ENCODE assay signal across 21 mouse cellular contexts in the genomic region with DNA sequence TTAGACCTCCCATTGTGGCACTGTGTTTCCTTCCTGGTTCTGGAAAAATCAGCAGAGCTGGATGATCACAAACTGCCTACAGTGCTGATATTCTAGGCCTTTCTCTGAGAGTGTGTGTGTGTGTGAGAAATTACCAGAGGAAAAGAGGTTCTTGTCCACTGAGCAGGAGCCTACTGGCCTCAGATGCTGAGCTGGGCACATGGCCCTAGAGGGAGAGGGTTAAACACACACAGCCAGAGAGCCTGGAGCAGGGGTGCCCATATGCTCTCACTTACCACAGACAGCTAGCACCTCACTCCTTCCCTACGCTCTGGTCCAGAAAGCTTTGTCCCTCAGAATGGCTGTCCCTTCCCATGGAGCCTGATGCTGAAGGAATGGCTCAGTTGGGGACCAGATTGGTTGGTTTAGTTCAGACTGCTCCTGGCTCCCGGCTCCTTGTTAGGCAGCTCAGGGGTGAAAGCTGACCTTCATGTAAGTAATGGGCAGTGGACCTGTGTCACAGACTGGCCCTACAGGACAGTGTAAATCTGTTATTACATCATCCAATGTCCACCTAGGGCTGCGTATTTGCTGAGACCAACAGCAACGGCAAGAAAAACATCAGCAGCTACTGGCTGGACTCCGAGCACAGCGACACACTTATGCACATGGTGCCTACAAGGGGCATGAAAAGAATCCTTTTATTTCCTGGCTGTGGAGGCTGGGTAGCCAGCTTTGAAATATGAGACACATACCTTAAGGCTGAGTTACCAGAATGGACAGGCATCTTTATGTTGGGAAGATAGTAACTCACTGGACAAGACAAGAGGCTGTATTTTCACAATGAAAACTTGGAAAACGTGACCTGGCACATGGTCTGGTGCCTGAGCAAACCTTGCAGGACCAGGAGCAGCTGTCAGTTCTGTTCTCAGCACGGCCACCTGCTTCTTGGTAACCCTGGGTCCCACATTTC. TPM values are rescaled to one million over a fixed set of nuclear protein-coding genes. Genes with fewer than 3 reads are reported as not detected.
DNase-seq lines count a peak whose midpoint lies in the region; ATAC-seq and TF ChIP-seq lines count a peak whose summit lies in the region.
"Had no signal": no experiment of that assay in that cellular context is flagged by ENCODE, and none has a peak within 500 bp of the region (broad histone marks: within the 10 kb centered on the region; RNA-seq: fewer than 3 reads in every experiment).

No protein-coding gene starts in this region.

- H3K4me3 ChIP-seq in forebrain, embryonic 14.5 days (ENCODE audit: low read depth, low read length): no peak overlapping the region
- no peak overlapping the region for H3K4me3 ChIP-seq in forebrain, embryonic 15.5 days
- H3K4me3 ChIP-seq in kidney, postnatal 0 days (replicated peaks; ENCODE audit: low read depth, low read length): no peak overlapping the region
- no peak overlapping the region for H3K4me3 ChIP-seq in hindbrain, postnatal 0 days (ENCODE audit: low read length)
- H3K4me3 ChIP-seq: embryonic facial prominence, embryonic 15.5 days; heart, adult 2 months; liver, embryonic 13.5 days had no signal

- no peaks in the 10 kb centered on the region for H3K27me3 ChIP-seq in forebrain, embryonic 14.5 days (replicated peaks; ENCODE audit: control insufficient read depth, insufficient read depth, low read length)
- no peaks in the 10 kb centered on the region for H3K27me3 ChIP-seq in forebrain, embryonic 15.5 days
- no peaks in the 10 kb centered on the region for H3K27me3 ChIP-seq in kidney, postnatal 0 days (ENCODE audit: insufficient read depth, low read length)
- no peaks in the 10 kb centered on the region for H3K27me3 ChIP-seq in Patski
- no peaks in the 10 kb centered on the region for H3K27me3 ChIP-seq in hindbrain, postnatal 0 days (ENCODE audit: insufficient read depth, low read length)
- H3K27me3 ChIP-seq: liver, embryonic 13.5 days had no signal

- 0 out of 2 replicates have a peak, but pooled peaks have one; percentile 20 for ATAC-seq in forebrain, embryonic 14.5 days
- ATAC-seq in forebrain, embryonic 15.5 days (replicated peaks): no peak
- ATAC-seq in kidney, postnatal 0 days (replicated peaks; ENCODE audit: low FRiP score, low read depth): no peak
- ATAC-seq in Patski: peak; percentile 68
- no peak for ATAC-seq in hindbrain, postnatal 0 days

- H3K4me2 ChIP-seq in forebrain, embryonic 14.5 days (ENCODE audit: low read length): no peak overlapping the region
- H3K4me2 ChIP-seq in forebrain, embryonic 15.5 days (replicated peaks): no peak overlapping the region
- no peak overlapping the region for H3K4me2 ChIP-seq in kidney, postnatal 0 days (ENCODE audit: low read length)
- H3K4me2 ChIP-seq in hindbrain, postnatal 0 days (ENCODE audit: low read depth, low read length): no peak overlapping the region
- H3K4me2 ChIP-seq: embryonic facial prominence, embryonic 15.5 days; hindbrain, embryonic 14.5 days; liver, embryonic 13.5 days had no signal

- TF ChIP-seq CTCF in kidney, postnatal 0 days (IDR thresholded peaks at IDR 0.05; ENCODE audit: low read depth): no peak
- peak; percentile 11 for TF ChIP-seq CTCF in Patski (IDR thresholded peaks at IDR 0.05)
- TF ChIP-seq CTCF in hindbrain, postnatal 0 days (IDR thresholded peaks at IDR 0.05; ENCODE audit: low read depth): no peak

- CTCF ChIA-PET in Patski (lab: Charles Lee): interaction anchor here (0.8 to 4.8 kb wide), 4 partner anchors 10 to 125 kb away, joined by 3 to 28 read pairs (median 4); no protein-coding TSS in a partner anchor

- POLR2A ChIA-PET in Patski (lab: Charles Lee): interaction anchor here (0.5 to 1.2 kb wide), 4 partner anchors 10 to 1943 kb away, joined by 3 to 5 read pairs (median 4); a partner anchor contains a TSS

- no peaks in the 10 kb centered on the region for H3K4me1 ChIP-seq in forebrain, embryonic 14.5 days (ENCODE audit: control insufficient read depth, insufficient read depth, low read length)
- peaks cover 10% of the 10 kb centered on the region; the same call in 1 of the 2 replicates for H3K4me1 ChIP-seq in forebrain, embryonic 15.5 days
- no peaks in the 10 kb centered on the region for H3K4me1 ChIP-seq in kidney, postnatal 0 days (replicated peaks; ENCODE audit: insufficient read depth, low read length)
- H3K4me1 ChIP-seq in hindbrain, postnatal 0 days (ENCODE audit: insufficient read depth, low read length): no peaks in the 10 kb centered on the region
- H3K4me1 ChIP-seq: embryonic facial prominence, embryonic 15.5 days; liver, embryonic 13.5 days had no signal

- H3K36me3 ChIP-seq in forebrain, embryonic 14.5 days (ENCODE audit: control insufficient read depth, insufficient read depth, low read length): no peaks in the 10 kb centered on the region
- no peaks in the 10 kb centered on the region for H3K36me3 ChIP-seq in forebrain, embryonic 15.5 days
- no peaks in the 10 kb centered on the region for H3K36me3 ChIP-seq in kidney, postnatal 0 days (ENCODE audit: insufficient read depth, low read length)
- no peaks in the 10 kb centered on the region for H3K36me3 ChIP-seq in hindbrain, postnatal 0 days (ENCODE audit: insufficient read depth, low read length)
- H3K36me3 ChIP-seq: embryonic facial prominence, embryonic 15.5 days; liver, embryonic 13.5 days had no signal

- H3K9me3 ChIP-seq in forebrain, embryonic 14.5 days (replicated peaks; ENCODE audit: control insufficient read depth, low read length): no peaks in the 10 kb centered on the region
- no peaks in the 10 kb centered on the region for H3K9me3 ChIP-seq in forebrain, embryonic 15.5 days
- H3K9me3 ChIP-seq in kidney, postnatal 0 days (replicated peaks; ENCODE audit: low read length): no peaks in the 10 kb centered on the region
- no peaks in the 10 kb centered on the region for H3K9me3 ChIP-seq in hindbrain, postnatal 0 days (ENCODE audit: low read length)
- H3K9me3 ChIP-seq: embryonic facial prominence, embryonic 15.5 days; liver, embryonic 13.5 days had no signal

- H3K9ac ChIP-seq in forebrain, embryonic 14.5 days (ENCODE audit: low read length): no peak overlapping the region
- H3K9ac ChIP-seq in forebrain, embryonic 15.5 days (replicated peaks): no peak overlapping the region
- no peak overlapping the region for H3K9ac ChIP-seq in kidney, postnatal 0 days (ENCODE audit: low read depth, low read length)
- H3K9ac ChIP-seq in hindbrain, postnatal 0 days (replicated peaks; ENCODE audit: low read length): no peak overlapping the region
- H3K9ac ChIP-seq: embryonic facial prominence, embryonic 15.5 days; hindbrain, embryonic 14.5 days; liver, embryonic 13.5 days had no signal

- 62% methylated on average over 8 of the region's 8 CpGs for WGBS in forebrain, embryonic 14.5 days
- WGBS in forebrain, embryonic 15.5 days: 55% methylated on average over 8 of the region's 8 CpGs
- WGBS in kidney, postnatal 0 days: 14% methylated on average over 8 of the region's 8 CpGs
- WGBS in hindbrain, postnatal 0 days: 58% methylated on average over 8 of the region's 8 CpGs

- in situ Hi-C loops in Patski (cut with MboI; ENCODE audit: low pct_unique_long_range_greater_than_20kb): no loop called here

- no peak for DNase-seq in forebrain, embryonic 14.5 days (ENCODE audit: low spot score)
- DNase-seq in kidney, postnatal 0 days (ENCODE audit: low spot score): peak; percentile 54
- DNase-seq in kidney, postnatal 14 days: no peak
- DNase-seq in Patski (ENCODE audit: low read depth, low spot score): no peak
- peak; percentile 50 for DNase-seq in mesoderm, embryonic 11.5 days (ENCODE audit: low read depth, low spot score)
- DNase-seq in hindbrain, postnatal 0 days (ENCODE audit: low spot score): no peak
- DNase-seq: adrenal gland, postnatal 14 days; cerebellum, adult 11 months; cerebellum, postnatal 25 days; gastrocnemius, postnatal 25 days; heart, adult 2 months; kidney, adult 8-10 months; liver, embryonic 13.5 days; lung, adult 2 months; lung, postnatal 14 days; midbrain, embryonic 14.5 days had no signal

- H3K27ac ChIP-seq in forebrain, embryonic 14.5 days (ENCODE audit: low read depth, low read length): no peak overlapping the region
- H3K27ac ChIP-seq in forebrain, embryonic 15.5 days (replicated peaks): no peak overlapping the region
- no peak overlapping the region for H3K27ac ChIP-seq in kidney, postnatal 0 days
- no peak overlapping the region for H3K27ac ChIP-seq in hindbrain, postnatal 0 days
- H3K27ac ChIP-seq: embryonic facial prominence, embryonic 15.5 days; heart, adult 2 months; hindbrain, embryonic 14.5 days; liver, embryonic 13.5 days had no signal

RNA-seq across cellular contexts. Expression of a gene that starts 10.9 kb away (rescaled TPM):
- polyA plus RNA-seq in forebrain, embryonic 14.5 days (2014; fragmentation: Nextera tagmentation; extraction: Ambion mirVana): 17.3 and 17.6 TPM in 2 replicates
- polyA plus RNA-seq in forebrain, embryonic 15.5 days (2015; fragmentation: Nextera tagmentation; extraction: Ambion mirVana): 20.4 TPM in 2 replicates
- 2.6 and 3.5 TPM in 2 replicates for polyA plus RNA-seq in kidney, postnatal 0 days (2015; fragmentation: Nextera tagmentation; extraction: Ambion mirVana)
- polyA plus RNA-seq in Patski (2021): 15.3 TPM
- 31.3 and 34.8 TPM in 2 replicates for total RNA-seq in hindbrain, postnatal 0 days (2014; rRNA removed)
- polyA plus RNA-seq in hindbrain, postnatal 0 days (2015; fragmentation: Nextera tagmentation; extraction: Ambion mirVana): 50.2 and 53.1 TPM in 2 replicates
- total RNA-seq: heart, adult 2 months; megakaryocyte progenitor cell, adult 5-6 weeks had no signal
- polyA plus RNA-seq: heart, adult 2 months; spleen, adult 2 months had no signal

Comparison
In these comparisons a context has a peak if more than half of its experiments do, and no peak if none do; other contexts are left out.
1. ATAC-seq: peak in forebrain, embryonic 14.5 days (single experiment) and Patski (single experiment); none in forebrain, embryonic 15.5 days (single experiment), kidney, postnatal 0 days (single experiment) and hindbrain, postnatal 0 days (single experiment).
2. DNase-seq: peak in kidney, postnatal 0 days (single experiment) and mesoderm, embryonic 11.5 days (single experiment); none in forebrain, embryonic 14.5 days (single experiment), kidney, postnatal 14 days (single experiment), Patski (single experiment) and hindbrain, postnatal 0 days (single experiment).